Mouse (Mus musculus): ENCODE results near the gene Snx33. TPM values are rescaled to one million over a fixed set of nuclear protein-coding genes. Genes with fewer than 3 reads are reported as not detected.

Gene Snx33
- total RNA-seq, 2 experiments from 2014 or later, result 9.1 to 9.2 TPM

Other genes starting within 250 kb of the Snx33 start
- gene Lingo1, start 131.9 kb downstream of the Snx33 start, total RNA-seq (2021), result 100 to 1,000 TPM; 235 to 257 TPM
- gene Odf3l1, start 63.7 kb downstream of the Snx33 start, total RNA-seq (2021), result not detected
- gene Cspg4, start 63.3 kb downstream of the Snx33 start, total RNA-seq (2021), result 10 to 100 TPM; 18.0 to 19.7 TPM
- 10 to 100 TPM; 54.7 to 56.3 TPM for gene Imp3, start 9.1 kb upstream of the Snx33 start, total RNA-seq (2021)
- 10 to 100 TPM; 15.4 to 17.9 TPM for gene Snupn, start 22.5 kb upstream of the Snx33 start, total RNA-seq (2021)
- gene Ptpn9, start 66.6 kb upstream of the Snx33 start, total RNA-seq (2021), result 10 to 100 TPM; 30.4 to 31.7 TPM
- 10 to 100 TPM; 35.5 to 37.1 TPM for gene Sin3a, start 143.7 kb upstream of the Snx33 start, total RNA-seq (2021)
- gene Man2c1, start 202.3 kb upstream of the Snx33 start, total RNA-seq (2021), result 100 to 1,000 TPM; 145 to 168 TPM
- 1 to 10 TPM; 7.7 to 8.5 TPM for gene Neil1, start 219.9 kb upstream of the Snx33 start, total RNA-seq (2021)
- gene Commd4, start 230.0 kb upstream of the Snx33 start, total RNA-seq (2021), result 10 to 100 TPM; 83.4 to 89.3 TPM